Mouse (Mus musculus) spleen, postnatal 36 days (tissue): ENCODE measurements around the gene Zscan12.
"Not testable (repeated sequence)": the region's sequence is repeated elsewhere in the genome, so short reads cannot be mapped to it uniquely, and the experiment has no call there.

Experiments
- DNase-seq, 2 experiments: peaks; one replicate each; pipeline ENCODE4 v3.0.0; 2022; ENCODE audit warnings: low spot score in 2 of 2, mixed read lengths in 1 of 2

Gene Zscan12

GRCm38 (mm10) chr13:21362621-21363248 is at the start of gene Zscan12:
Gene Zscan12 (plus strand): TSS chr13:21362820.
- peak; percentile 76 to 78 for DNase-seq

GRCm38 (mm10) chr13:21312854-21313253 is 49.8 kb upstream of the Zscan12 start:
- no peak for DNase-seq

GRCm38 (mm10) chr13:21313903-21314302 is 48.7 kb upstream of the Zscan12 start:
- no peak for DNase-seq

- no peak for DNase-seq
Observed at GRCm38 (mm10) chr13:21320262-21320661, 42.4 kb upstream of the Zscan12 start.

- no peak for DNase-seq
Observed at GRCm38 (mm10) chr13:21321890-21322494, 40.6 kb upstream of the Zscan12 start.

- no peak for DNase-seq
Observed at GRCm38 (mm10) chr13:21322509-21323375, 39.9 kb upstream of the Zscan12 start.

GRCm38 (mm10) chr13:21323405-21323804 is 39.2 kb upstream of the Zscan12 start:
- DNase-seq, result no peak

- no peak for DNase-seq
Observed at GRCm38 (mm10) chr13:21326191-21326590, 36.4 kb upstream of the Zscan12 start.

- peak; percentile 13 to 24 for DNase-seq
Observed at GRCm38 (mm10) chr13:21326657-21327211, 35.9 kb upstream of the Zscan12 start.

GRCm38 (mm10) chr13:21327424-21327823 is 35.2 kb upstream of the Zscan12 start:
- no peak for DNase-seq

GRCm38 (mm10) chr13:21346610-21347009 is 16.0 kb upstream of the Zscan12 start, which contains the start of gene Olfr1367:
Gene Olfr1367 (plus strand): TSS chr13:21346910.
- no peak for DNase-seq

- DNase-seq, result no peak
Observed at GRCm38 (mm10) chr13:21350593-21350992, 12.0 kb upstream of the Zscan12 start.

- no peak for DNase-seq
Observed at GRCm38 (mm10) chr13:21363719-21364118, 1.1 kb downstream of the Zscan12 start.

- peak; percentile 1 to 4 for DNase-seq
Observed at GRCm38 (mm10) chr13:21366635-21367034, 4.0 kb downstream of the Zscan12 start.

- DNase-seq, result no peak
Observed at GRCm38 (mm10) chr13:21372700-21373099, 10.1 kb downstream of the Zscan12 start.

- no peak for DNase-seq
Observed at GRCm38 (mm10) chr13:21377773-21378172, 15.2 kb downstream of the Zscan12 start.

GRCm38 (mm10) chr13:21395211-21395610 is 32.6 kb downstream of the Zscan12 start:
- DNase-seq, result no peak

GRCm38 (mm10) chr13:21395623-21396022 is 33.0 kb downstream of the Zscan12 start:
- no peak for DNase-seq

- not testable (repeated sequence) for DNase-seq
Observed at GRCm38 (mm10) chr13:21396048-21396447, 33.4 kb downstream of the Zscan12 start.

- no peak for DNase-seq
Observed at GRCm38 (mm10) chr13:21397486-21397885, 34.9 kb downstream of the Zscan12 start.

GRCm38 (mm10) chr13:21401166-21401565 is 38.5 kb downstream of the Zscan12 start:
- no peak for DNase-seq

- DNase-seq, result no peak
Observed at GRCm38 (mm10) chr13:21401636-21402286, 39.1 kb downstream of the Zscan12 start.
